Mouse (Mus musculus): ENCODE measurements at regions not wholly inside any gene's neighbourhood (a gene's known extent, or its start where the extent isn't known, plus 50 kb on each side); places are given as distances from the start of the nearest gene placed in this dataset.

DNA sequence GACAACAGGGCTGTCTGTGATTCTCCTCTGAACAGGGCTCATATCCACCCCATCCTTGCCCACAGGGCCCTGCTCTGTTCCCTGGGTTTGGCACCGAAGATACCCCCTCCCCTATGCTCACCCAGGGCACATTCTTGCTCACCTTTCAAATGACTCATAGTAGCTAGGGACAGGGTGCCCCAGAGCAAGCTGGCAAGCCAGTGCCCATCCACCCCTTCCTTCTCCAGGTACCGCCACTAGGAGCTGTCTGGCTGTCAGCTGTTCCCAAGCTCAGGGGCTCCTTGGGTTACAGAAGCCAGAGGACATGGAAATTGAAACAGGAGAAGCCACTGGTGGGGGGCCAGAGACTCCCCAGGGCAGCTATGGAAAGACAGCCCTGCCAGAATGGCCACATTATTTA is 216.4 kb downstream of the Ly86 start:
- Histone ChIP-seq H3K4me2 (ENCODE audit: low read depth, low read length) (no peak overlapping the region), H3K4me3 (replicated peaks; ENCODE audit: low read length) (no peak overlapping the region), H3K36me3 (ENCODE audit: control insufficient read depth, insufficient read depth, low read length) (no peaks in the 10 kb centered on the region), H3K27ac (ENCODE audit: low read length) (no peak overlapping the region), H3K9me3 (replicated peaks; ENCODE audit: control insufficient read depth, low read length) (no peaks in the 10 kb centered on the region), H3K4me1 (ENCODE audit: control insufficient read depth, insufficient read depth, low read length) (peaks cover 31% of the 10 kb centered on the region), H3K9ac (ENCODE audit: low read length) (0 out of 2 replicates have a peak overlapping the region, but pooled peaks have one; percentile 5), H3K27me3 (ENCODE audit: control insufficient read depth, insufficient read depth, low read length) (no peaks in the 10 kb centered on the region)
- 44% methylated on average over 2 of the region's 2 CpGs for WGBS
- no peak for ATAC-seq (ENCODE audit: insufficient read depth, low FRiP score)

DNA sequence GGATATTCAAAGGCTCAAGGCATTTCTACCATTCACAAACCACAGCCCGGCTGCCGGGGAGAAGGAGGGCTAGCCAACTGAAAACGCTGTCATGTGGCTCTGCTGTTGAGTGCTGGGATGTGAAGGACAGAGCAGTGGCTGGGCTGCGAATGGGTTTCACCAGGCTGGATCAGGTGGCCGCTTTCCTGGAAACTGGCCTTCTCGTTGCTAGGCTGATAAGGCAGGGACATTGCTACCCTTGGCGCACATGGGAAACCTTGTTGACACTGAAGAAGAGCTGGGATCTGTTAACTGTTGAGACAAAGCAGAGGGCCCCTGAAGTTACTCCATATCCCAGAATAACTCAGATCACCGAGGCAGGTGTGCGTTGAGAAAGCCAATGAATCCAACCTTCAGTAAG is 216.1 kb upstream of the Rreb1 start:
- H3K9ac ChIP-seq (ENCODE audit: low read length), result no peak overlapping the region
- no peak overlapping the region for H3K27ac ChIP-seq (ENCODE audit: low read length)
- 41% methylated on average over 9 of the region's 9 CpGs for WGBS
- H3K4me1 ChIP-seq (ENCODE audit: control insufficient read depth, insufficient read depth, low read length), result peaks cover 31% of the 10 kb centered on the region
- no peaks in the 10 kb centered on the region for H3K9me3 ChIP-seq (replicated peaks; ENCODE audit: control insufficient read depth, low read length)
- no peaks in the 10 kb centered on the region for H3K27me3 ChIP-seq (ENCODE audit: control insufficient read depth, insufficient read depth, low read length)
- H3K36me3 ChIP-seq (ENCODE audit: control insufficient read depth, insufficient read depth, low read length), result no peaks in the 10 kb centered on the region
- no peak overlapping the region for H3K4me3 ChIP-seq (replicated peaks; ENCODE audit: low read length)
- no peak for ATAC-seq (ENCODE audit: insufficient read depth, low FRiP score)
- H3K4me2 ChIP-seq (ENCODE audit: low read depth, low read length), result no peak overlapping the region

DNA sequence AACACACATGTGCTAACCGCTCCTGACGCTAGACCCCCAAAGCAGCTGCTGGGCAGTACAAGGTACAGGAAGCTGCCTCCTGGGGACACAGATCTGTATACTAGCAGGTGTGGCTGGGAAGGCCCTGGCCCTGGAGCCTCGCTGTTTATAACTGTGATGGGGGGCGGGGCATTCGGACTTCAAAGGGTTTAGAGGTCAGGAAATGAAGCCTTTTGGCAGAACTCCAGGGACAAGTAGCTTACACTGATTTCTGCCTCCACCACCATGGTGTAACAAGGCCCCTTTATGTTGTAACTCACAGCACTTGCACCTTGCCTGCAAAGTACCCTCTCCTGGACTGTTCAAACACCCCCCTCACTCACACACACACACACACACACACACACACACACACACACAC is 215.5 kb upstream of the Rreb1 start:
- peaks cover 26% of the 10 kb centered on the region for H3K4me1 ChIP-seq (ENCODE audit: control insufficient read depth, insufficient read depth, low read length)
- no peak overlapping the region for H3K4me3 ChIP-seq (replicated peaks; ENCODE audit: low read length)
- 18% methylated on average over 5 of the region's 5 CpGs for WGBS
- no peak overlapping the region for H3K27ac ChIP-seq (ENCODE audit: low read length)
- H3K9me3 ChIP-seq (replicated peaks; ENCODE audit: control insufficient read depth, low read length), result no peaks in the 10 kb centered on the region
- H3K9ac ChIP-seq (ENCODE audit: low read length), result no peak overlapping the region
- ATAC-seq (ENCODE audit: insufficient read depth, low FRiP score), result peak; percentile 77; the same call in 1 of the 2 replicates
- H3K4me2 ChIP-seq (ENCODE audit: low read depth, low read length), result no peak overlapping the region
- H3K27me3 ChIP-seq (ENCODE audit: control insufficient read depth, insufficient read depth, low read length), result no peaks in the 10 kb centered on the region
- H3K36me3 ChIP-seq (ENCODE audit: control insufficient read depth, insufficient read depth, low read length), result no peaks in the 10 kb centered on the region

DNA sequence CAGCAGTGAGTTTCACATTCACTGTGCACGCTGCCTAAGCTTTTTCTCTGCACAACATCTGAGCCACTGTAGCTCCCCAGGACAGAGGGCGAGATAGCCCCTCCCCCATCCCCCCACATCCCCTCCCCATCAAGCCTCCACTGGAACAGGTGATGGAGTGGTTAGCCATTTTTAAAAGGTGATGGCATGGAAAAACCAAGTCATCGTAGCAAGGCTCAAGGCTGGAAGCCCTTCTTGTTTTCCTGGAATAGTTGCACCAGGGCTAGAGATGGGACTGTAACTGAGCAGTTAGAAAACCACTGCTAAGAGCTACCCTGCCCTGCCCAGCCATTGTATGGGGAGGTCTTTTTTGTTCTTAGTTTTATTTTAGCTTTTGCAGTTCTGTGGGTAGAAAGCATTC is 209.1 kb upstream of the Rreb1 start:
- Histone ChIP-seq H3K4me1 (ENCODE audit: control insufficient read depth, insufficient read depth, low read length) (0 out of 2 replicates have a peak, but pooled peaks cover 2% of the 10 kb centered on the region), H3K4me2 (ENCODE audit: low read depth, low read length) (no peak overlapping the region), H3K9me3 (replicated peaks; ENCODE audit: control insufficient read depth, low read length) (no peaks in the 10 kb centered on the region), H3K4me3 (replicated peaks; ENCODE audit: low read length) (no peak overlapping the region), H3K36me3 (ENCODE audit: control insufficient read depth, insufficient read depth, low read length) (no peaks in the 10 kb centered on the region), H3K27me3 (ENCODE audit: control insufficient read depth, insufficient read depth, low read length) (no peaks in the 10 kb centered on the region), H3K27ac (ENCODE audit: low read length) (no peak overlapping the region), H3K9ac (ENCODE audit: low read length) (no peak overlapping the region)
- no peak for ATAC-seq (ENCODE audit: insufficient read depth, low FRiP score)
- WGBS, result 71% methylated on average over 3 of the region's 3 CpGs

DNA sequence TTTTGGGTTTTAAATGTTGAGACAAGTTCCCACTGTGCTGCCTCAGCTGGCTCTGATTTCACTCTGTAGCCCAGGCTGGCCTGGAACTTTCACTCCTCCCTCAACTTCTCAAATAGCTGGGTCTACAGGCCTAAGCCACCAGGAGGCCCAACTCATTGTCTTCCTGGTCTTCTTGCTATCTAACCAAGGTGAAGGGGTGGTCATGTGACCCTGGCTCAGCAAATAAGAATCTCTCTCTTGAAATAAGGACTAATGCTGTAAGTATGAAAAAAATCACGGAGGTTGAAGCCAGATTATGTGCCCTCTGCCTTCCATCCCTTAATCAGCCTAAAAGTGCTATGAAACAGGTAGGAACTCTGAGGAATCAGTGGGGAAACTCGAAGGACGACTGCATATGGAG is 208.7 kb upstream of the Rreb1 start:
- Histone ChIP-seq H3K36me3 (ENCODE audit: control insufficient read depth, insufficient read depth, low read length) (no peaks in the 10 kb centered on the region), H3K9me3 (replicated peaks; ENCODE audit: control insufficient read depth, low read length) (no peaks in the 10 kb centered on the region), H3K4me3 (replicated peaks; ENCODE audit: low read length) (no peak overlapping the region), H3K4me1 (ENCODE audit: control insufficient read depth, insufficient read depth, low read length) (0 out of 2 replicates have a peak, but pooled peaks cover 2% of the 10 kb centered on the region), H3K9ac (ENCODE audit: low read length) (no peak overlapping the region), H3K4me2 (ENCODE audit: low read depth, low read length) (no peak overlapping the region), H3K27ac (ENCODE audit: low read length) (no peak overlapping the region), H3K27me3 (ENCODE audit: control insufficient read depth, insufficient read depth, low read length) (no peaks in the 10 kb centered on the region)
- 82% methylated on average over 3 of the region's 3 CpGs for WGBS
- no peak for ATAC-seq (ENCODE audit: insufficient read depth, low FRiP score)

DNA sequence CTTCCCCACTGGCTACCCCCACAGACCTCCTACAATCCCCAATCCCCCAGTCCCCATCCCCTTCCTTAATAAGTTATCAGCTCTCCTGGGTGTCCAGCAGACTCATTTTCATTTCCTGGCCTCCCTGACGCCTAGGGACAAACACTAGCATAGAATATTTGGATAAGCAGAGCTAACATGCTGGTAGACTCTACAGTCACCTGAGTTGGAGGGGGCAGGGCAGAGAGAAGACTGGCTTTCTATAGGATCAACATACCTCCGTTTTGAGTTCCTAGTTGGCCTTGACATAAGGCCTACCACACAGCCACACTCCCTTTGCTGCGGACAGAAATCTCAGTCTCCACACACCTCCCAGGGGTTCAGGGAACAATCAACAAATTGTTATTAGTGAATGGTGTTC is 205.2 kb upstream of the Rreb1 start:
- Histone ChIP-seq H3K4me1 (ENCODE audit: control insufficient read depth, insufficient read depth, low read length) (0 out of 2 replicates have a peak, but pooled peaks cover 2% of the 10 kb centered on the region), H3K4me3 (replicated peaks; ENCODE audit: low read length) (no peak overlapping the region), H3K36me3 (ENCODE audit: control insufficient read depth, insufficient read depth, low read length) (no peaks in the 10 kb centered on the region), H3K9ac (ENCODE audit: low read length) (no peak overlapping the region), H3K4me2 (ENCODE audit: low read depth, low read length) (no peak overlapping the region), H3K27ac (ENCODE audit: low read length) (no peak overlapping the region), H3K27me3 (ENCODE audit: control insufficient read depth, insufficient read depth, low read length) (no peaks in the 10 kb centered on the region), H3K9me3 (replicated peaks; ENCODE audit: control insufficient read depth, low read length) (no peaks in the 10 kb centered on the region)
- 45% methylated on average over 3 of the region's 3 CpGs for WGBS
- ATAC-seq (ENCODE audit: insufficient read depth, low FRiP score), result peak; percentile 66; the same call in 1 of the 2 replicates

DNA sequence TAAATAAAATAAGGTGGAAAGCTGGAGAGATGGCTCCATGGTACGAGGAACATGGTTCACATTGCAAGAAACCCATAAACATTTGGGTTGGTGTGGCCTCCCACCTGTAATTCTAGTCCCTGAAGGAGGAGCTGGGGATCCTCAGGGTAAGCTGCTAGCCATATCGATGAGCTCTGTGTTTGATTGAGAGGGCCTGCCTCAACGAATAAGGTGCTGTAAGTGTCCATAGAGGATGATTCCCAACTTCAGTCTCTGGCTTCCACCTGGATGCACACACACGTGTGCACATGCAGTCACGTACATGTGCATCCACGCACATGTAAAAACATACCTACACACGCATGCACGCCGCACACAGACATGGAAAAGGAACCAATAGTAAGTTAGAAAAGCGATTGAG is 199.0 kb upstream of the Rreb1 start:
- Histone ChIP-seq H3K4me1 (ENCODE audit: control insufficient read depth, insufficient read depth, low read length) (no peaks in the 10 kb centered on the region), H3K27me3 (ENCODE audit: control insufficient read depth, insufficient read depth, low read length) (no peaks in the 10 kb centered on the region), H3K9ac (ENCODE audit: low read length) (no peak overlapping the region), H3K9me3 (replicated peaks; ENCODE audit: control insufficient read depth, low read length) (no peaks in the 10 kb centered on the region), H3K4me3 (replicated peaks; ENCODE audit: low read length) (no peak overlapping the region), H3K36me3 (ENCODE audit: control insufficient read depth, insufficient read depth, low read length) (no peaks in the 10 kb centered on the region), H3K27ac (ENCODE audit: low read length) (no peak overlapping the region), H3K4me2 (ENCODE audit: low read depth, low read length) (no peak overlapping the region)
- ATAC-seq (ENCODE audit: insufficient read depth, low FRiP score), result no peak
- 85% methylated on average over 10 of the region's 10 CpGs for WGBS

DNA sequence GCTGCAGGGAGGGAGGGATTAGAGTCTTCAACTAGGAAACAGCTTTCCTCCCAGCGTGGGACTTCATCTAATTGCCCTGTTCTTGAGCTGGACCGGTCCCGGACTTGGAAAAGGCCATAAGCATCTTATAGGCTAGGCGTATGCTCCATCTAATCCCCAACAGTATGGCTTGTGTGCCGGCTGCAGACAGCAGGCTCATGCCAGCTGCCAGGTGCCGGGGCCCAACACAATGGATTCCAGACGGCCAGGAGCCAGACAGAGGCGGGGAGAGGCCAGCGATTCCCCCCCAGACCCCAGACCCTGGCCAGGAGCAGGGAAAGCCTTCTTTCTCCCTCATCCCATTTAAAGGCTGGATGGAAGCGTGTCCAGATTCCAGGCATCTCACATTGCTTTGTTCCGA is 198.4 kb upstream of the Rreb1 start:
- Histone ChIP-seq H3K27ac (ENCODE audit: low read length) (no peak overlapping the region), H3K36me3 (ENCODE audit: control insufficient read depth, insufficient read depth, low read length) (no peaks in the 10 kb centered on the region), H3K27me3 (ENCODE audit: control insufficient read depth, insufficient read depth, low read length) (no peaks in the 10 kb centered on the region), H3K9me3 (replicated peaks; ENCODE audit: control insufficient read depth, low read length) (no peaks in the 10 kb centered on the region), H3K4me3 (replicated peaks; ENCODE audit: low read length) (no peak overlapping the region), H3K4me1 (ENCODE audit: control insufficient read depth, insufficient read depth, low read length) (no peaks in the 10 kb centered on the region), H3K4me2 (ENCODE audit: low read depth, low read length) (no peak overlapping the region), H3K9ac (ENCODE audit: low read length) (no peak overlapping the region)
- 59% methylated on average over 11 of the region's 11 CpGs for WGBS
- no peak for ATAC-seq (ENCODE audit: insufficient read depth, low FRiP score)

DNA sequence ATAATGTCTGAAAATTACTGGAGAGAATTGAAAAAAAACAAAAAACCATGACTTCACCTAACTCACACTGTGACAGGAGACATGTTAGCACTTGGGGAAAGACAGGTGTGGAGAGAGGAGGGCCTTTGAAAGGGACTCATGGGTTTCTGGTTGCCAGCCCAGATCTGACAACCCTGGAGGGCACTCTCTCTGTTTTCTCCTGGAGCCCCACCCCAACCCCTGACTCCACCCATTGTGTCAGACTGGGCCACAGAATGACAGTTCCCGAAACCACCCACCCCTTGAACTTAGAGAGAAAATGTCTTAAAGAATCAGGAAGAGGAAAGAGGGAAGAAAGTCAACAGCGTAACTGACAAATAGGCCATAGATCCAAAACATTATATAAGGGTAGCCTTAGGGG is 197.4 kb upstream of the Rreb1 start:
- no peak overlapping the region for H3K27ac ChIP-seq (ENCODE audit: low read length)
- ATAC-seq (ENCODE audit: insufficient read depth, low FRiP score), result no peak
- H3K4me3 ChIP-seq (replicated peaks; ENCODE audit: low read length), result no peak overlapping the region
- H3K4me1 ChIP-seq (ENCODE audit: control insufficient read depth, insufficient read depth, low read length), result no peaks in the 10 kb centered on the region
- no peaks in the 10 kb centered on the region for H3K27me3 ChIP-seq (ENCODE audit: control insufficient read depth, insufficient read depth, low read length)
- 71% methylated on average over 2 of the region's 2 CpGs for WGBS
- no peak overlapping the region for H3K9ac ChIP-seq (ENCODE audit: low read length)
- H3K4me2 ChIP-seq (ENCODE audit: low read depth, low read length), result no peak overlapping the region
- H3K36me3 ChIP-seq (ENCODE audit: control insufficient read depth, insufficient read depth, low read length), result no peaks in the 10 kb centered on the region
- no peaks in the 10 kb centered on the region for H3K9me3 ChIP-seq (replicated peaks; ENCODE audit: control insufficient read depth, low read length)

DNA sequence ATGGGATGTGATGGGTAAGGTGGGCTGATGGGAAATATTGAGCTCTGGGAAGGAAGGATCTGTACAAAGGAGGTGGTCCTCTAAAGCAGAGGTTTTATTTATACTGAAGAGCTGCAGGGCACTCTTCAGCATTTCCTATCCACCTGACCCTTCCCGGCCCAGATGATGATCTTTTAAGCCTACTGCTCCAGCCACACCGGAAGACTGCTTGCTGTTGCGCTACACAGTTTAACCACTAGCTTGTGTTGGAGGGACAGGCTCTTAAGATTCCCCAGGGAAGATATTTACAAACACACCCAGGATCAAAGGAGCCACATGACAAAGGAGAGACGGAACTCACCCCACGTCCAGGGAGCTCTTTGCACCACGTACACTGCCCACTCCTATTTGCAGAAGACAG is 196.8 kb upstream of the Rreb1 start:
- Histone ChIP-seq H3K4me2 (ENCODE audit: low read depth, low read length) (no peak overlapping the region), H3K9me3 (replicated peaks; ENCODE audit: control insufficient read depth, low read length) (no peaks in the 10 kb centered on the region), H3K36me3 (ENCODE audit: control insufficient read depth, insufficient read depth, low read length) (no peaks in the 10 kb centered on the region), H3K4me1 (ENCODE audit: control insufficient read depth, insufficient read depth, low read length) (no peaks in the 10 kb centered on the region), H3K9ac (ENCODE audit: low read length) (no peak overlapping the region), H3K4me3 (replicated peaks; ENCODE audit: low read length) (no peak overlapping the region), H3K27ac (ENCODE audit: low read length) (no peak overlapping the region), H3K27me3 (ENCODE audit: control insufficient read depth, insufficient read depth, low read length) (no peaks in the 10 kb centered on the region)
- ATAC-seq (ENCODE audit: insufficient read depth, low FRiP score), result no peak
- WGBS, result 44% methylated on average over 6 of the region's 6 CpGs

All from stomach, embryonic 16.5 days (tissue).